Mouse (Mus musculus) CH12.LX (cell line): ENCODE data around the gene Sh2d6.

Source experiments
- CTCF ChIP-seq, 2 experiments: IDR thresholded peaks in 1 of 2; conservative IDR thresholded peaks in 1 of 2; 2 replicates each; pipeline ENCODE4 v1.5.1; 2011 to 2012; ENCODE audit warnings: low read depth in 2 of 2, low read length in 2 of 2, improper control_type of control experiment in 1 of 2, inconsistent platforms in 1 of 2, mild to moderate bottlenecking in 1 of 2, moderate library complexity in 1 of 2
- ETS1 ChIP-seq: conservative IDR thresholded peaks from 2 replicates; pipeline ENCODE4 v1.6.1; 2012; ENCODE audit warnings: low read depth, mild to moderate bottlenecking, inconsistent platforms, low read length, improper control_type of control experiment, moderate library complexity
- MAX ChIP-seq: IDR thresholded peaks from 2 replicates; pipeline ENCODE4 v1.6.1; 2011; ENCODE audit warnings: low read length, improper control_type of control experiment
- MAZ ChIP-seq: IDR thresholded peaks from 2 replicates; pipeline ENCODE4 v1.6.1; 2012; ENCODE audit warnings: low read depth, mild to moderate bottlenecking, inconsistent platforms, low read length, improper control_type of control experiment, moderate library complexity
- MXI1 ChIP-seq: IDR thresholded peaks from 2 replicates; pipeline ENCODE4 v1.6.1; 2011; ENCODE audit warnings: mild to moderate bottlenecking, low read depth, low read length, improper control_type of control experiment
- MYC ChIP-seq: IDR thresholded peaks from 2 replicates; pipeline ENCODE4 v1.6.1; 2011; ENCODE audit warnings: low read depth, mild to moderate bottlenecking, improper control_type of control experiment, low read length
- NELFE ChIP-seq: IDR thresholded peaks from 2 replicates; pipeline ENCODE4 v1.6.1; 2011; ENCODE audit warnings: low read depth, low read length, improper control_type of control experiment
- NRF1 ChIP-seq: IDR thresholded peaks from 2 replicates; pipeline ENCODE4 v1.6.1; 2014; ENCODE audit warnings: low read depth, mild to moderate bottlenecking, inconsistent platforms, low read length, improper control_type of control experiment, moderate library complexity
- POLR2A ChIP-seq: IDR thresholded peaks from 2 replicates; pipeline ENCODE4 v1.6.1; 2011; ENCODE audit warnings: low read depth, mild to moderate bottlenecking, improper control_type of control experiment, low read length
- POLR2AphosphoS2 ChIP-seq: IDR thresholded peaks from 2 replicates; pipeline ENCODE4 v1.6.1; 2011; ENCODE audit warnings: low read depth, low read length, improper control_type of control experiment
- TCF12 ChIP-seq: IDR thresholded peaks from 2 replicates; pipeline ENCODE4 v1.6.1; 2014; ENCODE audit warnings: low read depth, mild to moderate bottlenecking, inconsistent platforms, low read length, improper control_type of control experiment
- USF1 ChIP-seq: IDR thresholded peaks from 2 replicates; pipeline ENCODE4 v1.6.1; 2014; ENCODE audit warnings: low read depth, mild to moderate bottlenecking, inconsistent platforms, low read length, improper control_type of control experiment

DNA sequence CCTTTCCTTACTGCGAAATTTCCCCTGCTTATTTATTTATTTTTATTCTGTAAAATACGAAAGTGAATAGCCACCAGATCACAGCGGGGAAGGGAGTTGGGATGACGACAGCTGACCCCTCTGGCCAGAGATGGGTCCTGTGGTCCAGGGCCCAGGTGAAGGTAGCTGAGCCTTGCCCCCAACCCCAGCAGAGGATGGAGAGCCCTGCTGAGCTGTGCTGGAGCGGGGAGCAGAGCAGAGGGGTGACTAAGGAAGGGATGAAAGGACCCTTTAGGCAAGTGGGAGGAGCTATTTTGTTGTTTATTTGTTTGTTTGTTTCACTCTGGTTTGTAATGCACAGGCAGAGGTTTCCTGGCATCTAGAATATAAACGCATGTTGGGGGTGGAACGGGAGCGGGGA lies 2.2 kb downstream of the Sh2d6 start:
- no peak for TF ChIP-seq MXI1
- TF ChIP-seq POLR2A, result no peak
- no peak for TF ChIP-seq CTCF (conservative IDR thresholded peaks at IDR 0.05 in 1 of 2, IDR thresholded peaks at IDR 0.05 in 1 of 2; ENCODE audit: low read depth in 2 of 2, low read length in 2 of 2)
- no peak for TF ChIP-seq MAZ
- TF ChIP-seq TCF12, result no peak
- TF ChIP-seq NRF1, result no peak
- no peak for TF ChIP-seq MAX
- TF ChIP-seq NELFE, result no peak
- TF ChIP-seq ETS1, result no peak
- no peak for TF ChIP-seq POLR2AphosphoS2
- TF ChIP-seq MYC, result no peak
- no peak for TF ChIP-seq USF1
